Mouse (Mus musculus) gastrocnemius, adult 2 months (tissue): ENCODE data around the gene Nat8f4. TPM values are rescaled to one million over a fixed set of nuclear protein-coding genes. Genes with fewer than 3 reads are reported as not detected.
"Not testable (repeated sequence)": the region's sequence is repeated elsewhere in the genome, so short reads cannot be mapped to it uniquely, and the experiment has no call there.

ENCODE experiments used
- DNase-seq: peaks from one replicate; pipeline ENCODE4 v3.0.0; 2022
- H3K27ac ChIP-seq: fragments of 200-600 bp; 2 replicates; pipeline ENCODE4 v1.8.1; 2022; ENCODE audit warnings: mild to moderate bottlenecking
- H3K4me3 ChIP-seq: fragments of 200-600 bp; 2 replicates; pipeline ENCODE4 v1.8.1; 2022; ENCODE audit warnings: mild to moderate bottlenecking, moderate library complexity
- CTCF ChIP-seq: fragments of 200-600 bp; IDR thresholded peaks from 2 replicates; pipeline ENCODE4 v1.8.1; 2022; ENCODE audit warnings: antibody characterized with exemption, mild to moderate bottlenecking, moderate library complexity
- intact Hi-C: fragments of 180-260 bp; cut with DNase I; formaldehyde crosslinking; loops from one replicate; pipeline ENCODE4 v1.15.1; 2025
- long read RNA-seq, 2 experiments: library from polyadenylated mRNA; stranded (forward); transcript quantifications; one replicate each; pipeline ENCODE4 v2.0.0; 2021
- total RNA-seq, 2 experiments: library from RNA; stranded (reverse); gene quantifications; 2 replicates each; pipeline ENCODE4 v1.2.3; 2021

Nat8f4 gene
- total RNA-seq: under 1 TPM; 0.15 to 0.28 TPM
- long read RNA-seq, experiment 1: 0 reads
- long read RNA-seq, experiment 2: 0 reads

GRCm38 (mm10) chr6:85904642-85905061 is at the start of gene Nat8f4:
Gene Nat8f4 (minus strand): TSS chr6:85904884.
- intact Hi-C loops: not testable (repeated sequence)
- H3K4me3 ChIP-seq: peak within 1 kb of the TSS; percentile 67
- peak; percentile 81 for DNase-seq

GRCm38 (mm10) chr6:85948549-85948948 is 43.9 kb upstream of the Nat8f4 start:
- DNase-seq: no peak
- Histone ChIP-seq H3K27ac (no peak overlapping the region), H3K4me3 (no peak overlapping the region)
- intact Hi-C loops: no loop called here
- TF ChIP-seq CTCF: no peak

More at GRCm38 (mm10) chr6:85904642-85905061, at the start of gene Nat8f4:
- TF ChIP-seq CTCF: peak; percentile 92
- H3K27ac ChIP-seq: not testable (repeated sequence)

GRCm38 (mm10) chr6:85942469-85942868 is 37.8 kb upstream of the Nat8f4 start:
- Histone ChIP-seq H3K27ac (no peak overlapping the region), H3K4me3 (no peak overlapping the region)
- intact Hi-C loops: no loop called here
- no peak for TF ChIP-seq CTCF
- no peak for DNase-seq

GRCm38 (mm10) chr6:85938701-85939100 is 34.0 kb upstream of the Nat8f4 start:
- Histone ChIP-seq H3K4me3 (no peak overlapping the region), H3K27ac (no peak overlapping the region)
- intact Hi-C loops: loop anchor here (5.0 kb wide), 1 partner anchor 69 kb away; no protein-coding TSS in a partner anchor
- no peak for TF ChIP-seq CTCF
- no peak for DNase-seq

- Histone ChIP-seq H3K27ac (peak overlapping the region; percentile 93), H3K4me3 (peak overlapping the region; percentile 85)
- intact Hi-C loops: loop anchor here (1.0 to 5.0 kb wide), 2 partner anchors 25 to 71 kb away; partner anchors contain the start of gene Dusp11
- TF ChIP-seq CTCF: peak; percentile 74
- DNase-seq: peak; percentile 91
Observed at GRCm38 (mm10) chr6:85936508-85937465, 32.1 kb upstream of the Nat8f4 start.

GRCm38 (mm10) chr6:85935646-85936045 is 31.0 kb upstream of the Nat8f4 start:
- no peak for DNase-seq
- TF ChIP-seq CTCF: peak; percentile 1; the same call in 1 of the 2 replicates
- Histone ChIP-seq H3K27ac (no peak overlapping the region), H3K4me3 (no peak overlapping the region)
- intact Hi-C loops: loop anchor here (5.0 kb wide), 1 partner anchor 72 kb away; no protein-coding TSS in a partner anchor

- no peak for DNase-seq
- no peak for TF ChIP-seq CTCF
- no peak overlapping the region for H3K27ac ChIP-seq
- no peak overlapping the region for H3K4me3 ChIP-seq
- intact Hi-C loops: no loop called here
Observed at GRCm38 (mm10) chr6:85934047-85934446, 29.4 kb upstream of the Nat8f4 start.

- no peak for TF ChIP-seq CTCF
- no peak for DNase-seq
- intact Hi-C loops: no loop called here
- H3K27ac ChIP-seq: no peak overlapping the region
- H3K4me3 ChIP-seq: no peak overlapping the region
Observed at GRCm38 (mm10) chr6:85929312-85929711, 24.6 kb upstream of the Nat8f4 start.

- intact Hi-C loops: no loop called here
- TF ChIP-seq CTCF: no peak
- no peak overlapping the region for H3K27ac ChIP-seq
- no peak for DNase-seq
- no peak overlapping the region for H3K4me3 ChIP-seq
Observed at GRCm38 (mm10) chr6:85927476-85928464, 23.1 kb upstream of the Nat8f4 start.

GRCm38 (mm10) chr6:85926709-85927108 is 22.0 kb upstream of the Nat8f4 start:
- no peak overlapping the region for H3K27ac ChIP-seq
- H3K4me3 ChIP-seq: no peak overlapping the region
- TF ChIP-seq CTCF: no peak
- no peak for DNase-seq
- intact Hi-C loops: no loop called here

- no peak overlapping the region for H3K27ac ChIP-seq
- DNase-seq: no peak
- intact Hi-C loops: no loop called here
- H3K4me3 ChIP-seq: no peak overlapping the region
- TF ChIP-seq CTCF: no peak
Observed at GRCm38 (mm10) chr6:85923643-85924042, 19.0 kb upstream of the Nat8f4 start.

GRCm38 (mm10) chr6:85919401-85919800 is 14.7 kb upstream of the Nat8f4 start:
- DNase-seq: no peak
- Histone ChIP-seq H3K27ac (no peak overlapping the region), H3K4me3 (no peak overlapping the region)
- intact Hi-C loops: loop anchor here (10.0 kb wide), 1 partner anchor 335 kb away; the partner anchor contains the start of gene Alms1
- no peak for TF ChIP-seq CTCF

GRCm38 (mm10) chr6:85918341-85918740 is 13.7 kb upstream of the Nat8f4 start:
- not testable (repeated sequence) for DNase-seq, H3K27ac ChIP-seq, H3K4me3 ChIP-seq
- intact Hi-C loops: loop anchor here (10.0 kb wide), 1 partner anchor 334 kb away; the partner anchor contains the start of gene Alms1
